27 mouse cellular contexts compared by ENCODE assay signal in genomic region chr5:89536018-89536417, GRCm38 (mm10). TPM values are rescaled to one million over a fixed set of nuclear protein-coding genes. Genes with fewer than 3 reads are reported as not detected.
DNase-seq lines count a peak whose midpoint lies in the region; ATAC-seq and TF ChIP-seq lines count a peak whose summit lies in the region.
"Had no signal": no experiment of that assay in that cellular context is flagged by ENCODE, and none has a peak within 500 bp of the region (broad histone marks: within the 10 kb centered on the region; RNA-seq: fewer than 3 reads in every experiment).

No protein-coding gene starts in this region.

- no peak overlapping the region for H3K4me3 ChIP-seq in kidney, embryonic 15.5 days (replicated peaks)
- H3K4me3 ChIP-seq in layer of hippocampus, adult 2 months = no peak overlapping the region

- H3K4me1 ChIP-seq in kidney, embryonic 15.5 days = no peaks in the 10 kb centered on the region

- WGBS in kidney, embryonic 15.5 days = 91% methylated on average over 3 of the region's 3 CpGs

- H3K9me3 ChIP-seq in kidney, embryonic 15.5 days (replicated peaks) = no peaks in the 10 kb centered on the region
- H3K9me3 ChIP-seq: G1E had no signal

- H3K4me2 ChIP-seq in kidney, embryonic 15.5 days = no peak overlapping the region

- H3K27me3 ChIP-seq in kidney, embryonic 15.5 days = no peaks in the 10 kb centered on the region
- H3K27me3 ChIP-seq: CH12.LX had no signal

- H3K27ac ChIP-seq in kidney, embryonic 15.5 days = no peak overlapping the region
- no peak overlapping the region for H3K27ac ChIP-seq in layer of hippocampus, adult 2 months

- H3K36me3 ChIP-seq in kidney, embryonic 15.5 days = no peaks in the 10 kb centered on the region
- H3K36me3 ChIP-seq: G1E had no signal

- no peak overlapping the region for H3K9ac ChIP-seq in kidney, embryonic 15.5 days

- no peak for TF ChIP-seq CTCF in layer of hippocampus, adult 2 months (conservative IDR thresholded peaks at IDR 0.05)

- peak; percentile 68; the same call in 1 of the 2 replicates for ATAC-seq in common myeloid progenitor, adult 5-6 weeks (replicated peaks; ENCODE audit: low read depth, poor library complexity, severe bottlenecking)
- peak; percentile 60 to 100; a peak in 3 of 4 replicates for ATAC-seq in hematopoietic stem cell, adult 5-6 weeks (replicated peaks in 1 of 2; ENCODE audit: insufficient read depth in 1 of 2, low FRiP score in 2 of 2, low TSS enrichment in 1 of 2, low read depth in 1 of 2, poor library complexity in 2 of 2, severe bottlenecking in 2 of 2)
- no peak for ATAC-seq in kidney, embryonic 15.5 days (replicated peaks; ENCODE audit: low FRiP score)
- ATAC-seq: activated CD4-positive, CD25-positive, alpha-beta regulatory T cell, adult 4 months; CD4-positive, CD25-positive, alpha-beta regulatory T cell, adult 4 months; Patski had no signal

- peak; percentile 16 for DNase-seq in 416B (ENCODE audit: low read depth)
- no peak for DNase-seq in left cerebral cortex, adult 9 months (ENCODE audit: low spot score in 2 of 2)
- DNase-seq in layer of hippocampus, adult 2 months (ENCODE audit: low spot score in 2 of 2) = no peak
- DNase-seq: adrenal gland, adult 2 months; adrenal gland, adult 8-10 months; adrenal gland, postnatal 10 days; adrenal gland, postnatal 14 days; adrenal gland, postnatal 25 days; adrenal gland, postnatal 36 days; B cell, adult 2 months; cerebellum, adult 11 months; cerebellum, adult 11-12 months; cerebellum, adult 18-20 months; cerebellum, adult 2 months had no signal

RNA-seq across cellular contexts. Expression of gene Npffr2, which starts 8.8 kb away (rescaled TPM):
- total RNA-seq in common myeloid progenitor, adult 5-6 weeks (2017) = not detected in 2 replicates
- total RNA-seq in hematopoietic stem cell, adult 5-6 weeks (2017) = not detected in 2 replicates
- not detected in 2 replicates for polyA plus RNA-seq in kidney, embryonic 15.5 days (2015; fragmentation: Nextera tagmentation; extraction: Ambion mirVana)
- total RNA-seq in layer of hippocampus, adult 2 months (2021) = not detected
- total RNA-seq: adrenal gland, adult 18-20 months; adrenal gland, adult 2 months; adrenal gland, adult 8-10 months; adrenal gland, postnatal 10 days; adrenal gland, postnatal 14 days; adrenal gland, postnatal 25 days; adrenal gland, postnatal 36 days; adrenal gland, postnatal 4 days; CH12.LX; ES-E14; MEL had no signal
- polyA plus RNA-seq: activated CD4-positive, CD25-positive, alpha-beta regulatory T cell, adult 4 months; adrenal gland, adult 2 months; C2C12; CD4-positive, CD25-positive, alpha-beta regulatory T cell, adult 4 months; G1E had no signal
